Mouse (Mus musculus) limb, embryonic 15.5 days (tissue): ENCODE results near the gene Mcpt2. TPM values are rescaled to one million over a fixed set of nuclear protein-coding genes. Genes with fewer than 3 reads are reported as not detected.
"Not testable (repeated sequence)": the region's sequence is repeated elsewhere in the genome, so short reads cannot be mapped to it uniquely, and the experiment has no call there.

Source experiments
- ATAC-seq: fragments of 200-750 bp; cut with Nextera tagmentation; 2 replicates; pipeline ENCODE4 v1.8.0; 2017; ENCODE audit warnings: low read depth, moderate TSS enrichment; ENCODE audit not compliant: insufficient number of reproducible peaks, low FRiP score, low TSS enrichment
- H3K27ac ChIP-seq: fragments of 300-500 bp; sonication (generic); 2 replicates; pipeline ENCODE4 v1.5.1; 2015; ENCODE audit warnings: moderate library complexity, mild to moderate bottlenecking, inconsistent platforms
- H3K27me3 ChIP-seq: fragments of 300-500 bp; sonication (generic); 2 replicates; pipeline ENCODE4 v1.6.1; 2015; ENCODE audit warnings: inconsistent platforms
- H3K36me3 ChIP-seq: fragments of 300-500 bp; sonication (generic); 2 replicates; pipeline ENCODE4 v1.6.1; 2015; ENCODE audit warnings: inconsistent platforms
- H3K4me1 ChIP-seq: fragments of 300-500 bp; sonication (generic); 2 replicates; pipeline ENCODE4 v1.6.1; 2015; ENCODE audit warnings: inconsistent platforms
- H3K4me2 ChIP-seq: fragments of 300-500 bp; sonication (generic); 2 replicates; pipeline ENCODE4 v1.6.1; 2015; ENCODE audit warnings: mild to moderate bottlenecking, inconsistent platforms
- H3K4me3 ChIP-seq: fragments of 300-500 bp; sonication (generic); 2 replicates; pipeline ENCODE4 v1.5.1; 2015; ENCODE audit warnings: mild to moderate bottlenecking, inconsistent platforms
- H3K9ac ChIP-seq: fragments of 300-500 bp; sonication (generic); 2 replicates; pipeline ENCODE4 v1.6.1; 2015; ENCODE audit warnings: inconsistent platforms
- H3K9me3 ChIP-seq: fragments of 300-500 bp; sonication (generic); 2 replicates; pipeline ENCODE4 v1.6.1; 2016; ENCODE audit warnings: inconsistent platforms
- WGBS: fragments of 180-500 bp; shearing (Covaris S2); methylation state at CpG from one replicate; pipeline ENCODE4 v1.1.7; 2015; 5-methylcytosine and 5-hydroxymethylcytosine counted together
- polyA plus RNA-seq: library from polyadenylated mRNA; unstranded; fragments of >200 nt; fragmentation: Nextera tagmentation; extraction: Ambion mirVana; gene quantifications from 2 replicates; pipeline ENCODE4 v1.2.1, GENCODE M21; 2015

Mcpt2 gene
- 1.6 and 1.9 TPM in 2 replicates for polyA plus RNA-seq

GRCm38 (mm10) chr14:56041792-56042191, at the start of gene Mcpt2:
Gene Mcpt2 (plus strand): TSS chr14:56042041.
- not testable (repeated sequence) for ATAC-seq, H3K9me3 ChIP-seq, H3K4me1 ChIP-seq, H3K4me3 ChIP-seq, H3K36me3 ChIP-seq, H3K9ac ChIP-seq, H3K27me3 ChIP-seq, H3K4me2 ChIP-seq, H3K27ac ChIP-seq
- WGBS, result 62% methylated on average over 1 of the region's 1 CpGs

DNA sequence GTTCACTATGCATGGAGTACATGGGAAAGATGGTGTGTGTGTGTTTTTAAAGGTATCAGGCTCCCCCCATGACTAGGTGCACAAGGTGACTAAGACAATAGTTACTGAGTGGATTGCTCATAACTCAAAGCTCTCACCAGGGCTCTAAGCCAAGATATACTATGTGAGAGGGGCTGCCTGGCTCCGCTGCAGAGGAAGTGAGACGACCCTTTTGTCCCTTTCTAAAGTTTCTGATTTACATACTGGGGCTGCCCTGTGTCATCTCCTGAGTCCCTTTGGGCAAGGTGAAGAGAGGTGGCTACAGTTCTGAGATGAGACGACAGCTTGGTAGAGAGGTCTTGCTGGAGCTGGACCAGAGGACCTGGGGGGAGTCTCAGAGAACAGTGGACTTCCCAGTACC, 28.7 kb upstream of the Mcpt2 start:
- WGBS, result 68% methylated on average over 3 of the region's 3 CpGs
- Histone ChIP-seq H3K27me3 (no peaks in the 10 kb centered on the region), H3K4me1 (no peaks in the 10 kb centered on the region), H3K9ac (no peak overlapping the region), H3K4me3 (no peak overlapping the region), H3K4me2 (no peak overlapping the region), H3K27ac (no peak overlapping the region), H3K9me3 (no peaks in the 10 kb centered on the region), H3K36me3 (no peaks in the 10 kb centered on the region)
- no peak for ATAC-seq

GRCm38 (mm10) chr14:56013924-56014323, 27.9 kb upstream of the Mcpt2 start:
- no peaks in the 10 kb centered on the region for H3K9me3 ChIP-seq
- H3K4me1 ChIP-seq, result no peaks in the 10 kb centered on the region
- no peak overlapping the region for H3K4me3 ChIP-seq
- WGBS, result 85% methylated on average over 2 of the region's 2 CpGs
- H3K36me3 ChIP-seq, result no peaks in the 10 kb centered on the region
- H3K9ac ChIP-seq, result no peak overlapping the region
- H3K4me2 ChIP-seq, result no peak overlapping the region
- H3K27ac ChIP-seq, result no peak overlapping the region
- H3K27me3 ChIP-seq, result no peaks in the 10 kb centered on the region
- no peak for ATAC-seq

DNA sequence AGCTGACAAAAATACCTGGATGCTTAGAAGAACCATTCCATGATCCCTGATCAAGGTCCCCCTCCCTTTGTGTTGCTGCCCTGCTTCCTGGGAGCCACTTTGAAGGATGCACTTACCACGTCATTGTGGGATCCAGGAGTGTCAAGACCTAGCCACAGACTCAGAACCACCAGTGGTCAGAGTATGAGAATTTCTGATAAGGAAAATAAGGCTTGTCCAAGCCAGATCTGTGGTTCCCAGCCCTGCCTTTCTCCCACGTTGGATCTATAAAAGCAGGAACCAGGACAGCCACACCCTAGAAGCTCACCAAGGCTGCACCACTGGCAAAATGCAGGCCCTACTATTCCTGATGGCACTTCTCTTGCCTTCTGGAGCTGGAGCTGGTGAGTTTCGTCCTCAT, 24.2 kb upstream of the Mcpt2 start, which contains the start of gene Mcpt1:
Gene Mcpt1 (plus strand): TSS at position 301 of the 400 bp plus-strand sequence.
- ATAC-seq, H3K27me3 ChIP-seq, H3K36me3 ChIP-seq, H3K4me3 ChIP-seq, H3K9ac ChIP-seq, H3K27ac ChIP-seq, H3K4me1 ChIP-seq, H3K9me3 ChIP-seq, H3K4me2 ChIP-seq: not testable (repeated sequence)
- 70% methylated on average over 3 of the region's 3 CpGs for WGBS

DNA sequence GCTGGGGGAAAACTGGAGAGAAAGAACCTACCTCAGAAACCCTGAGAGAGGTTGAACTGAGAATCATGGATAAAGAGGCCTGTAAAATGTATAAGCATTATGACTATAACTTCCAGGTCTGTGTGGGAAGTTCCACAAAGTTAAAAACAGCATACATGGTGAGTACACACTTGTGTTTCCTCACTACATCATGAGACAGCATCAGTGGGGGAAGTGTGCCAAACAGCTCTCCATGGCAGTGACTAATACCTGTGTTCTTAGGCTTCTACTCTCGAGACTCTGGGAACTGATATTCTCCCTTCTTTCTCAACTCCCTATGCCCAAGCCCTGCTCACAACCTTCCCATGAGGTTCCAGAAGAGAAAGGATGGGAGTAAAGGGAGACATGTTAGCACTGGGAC, 22.4 kb upstream of the Mcpt2 start:
- 48% methylated on average over 1 of the region's 1 CpGs for WGBS
- ATAC-seq, result no peak
- Histone ChIP-seq H3K9ac (no peak overlapping the region), H3K4me3 (no peak overlapping the region), H3K4me2 (no peak overlapping the region), H3K36me3 (no peaks in the 10 kb centered on the region), H3K4me1 (no peaks in the 10 kb centered on the region), H3K9me3 (no peaks in the 10 kb centered on the region), H3K27me3 (no peaks in the 10 kb centered on the region), H3K27ac (no peak overlapping the region)

- H3K36me3 ChIP-seq, H3K4me1 ChIP-seq, H3K9me3 ChIP-seq, H3K9ac ChIP-seq, H3K27ac ChIP-seq, H3K4me3 ChIP-seq, H3K4me2 ChIP-seq, ATAC-seq, H3K27me3 ChIP-seq: not testable (repeated sequence)
- WGBS, result 81% methylated on average over 4 of the region's 4 CpGs
These were observed 20.5 kb upstream of the Mcpt2 start for GRCm38 (mm10) chr14:56021305-56021704.

DNA sequence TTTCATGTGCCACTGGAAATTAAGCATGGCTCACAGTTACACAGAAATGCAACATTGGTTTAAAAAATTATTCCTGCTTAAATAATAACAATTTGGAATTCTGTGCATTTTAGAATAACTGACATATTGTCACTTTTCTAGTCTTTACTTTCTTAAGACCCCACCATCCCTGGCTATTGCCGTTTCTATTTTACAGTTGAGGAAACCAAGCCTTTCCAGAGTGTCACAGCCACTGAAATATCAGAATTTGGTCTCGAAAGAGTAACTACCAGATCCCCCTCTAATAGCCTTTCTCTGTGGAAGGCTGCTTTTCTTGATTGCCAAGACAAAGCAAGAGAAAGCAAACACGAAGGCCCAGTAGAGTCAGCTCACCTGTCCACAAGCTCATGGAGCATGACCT, 11.4 kb upstream of the Mcpt2 start, which contains the start of gene Mcpt9:
Gene Mcpt9 (minus strand): TSS at position 101 of the 400 bp plus-strand sequence.
- H3K9me3 ChIP-seq, H3K4me3 ChIP-seq, H3K4me2 ChIP-seq, ATAC-seq, H3K4me1 ChIP-seq, H3K27ac ChIP-seq, H3K27me3 ChIP-seq, H3K36me3 ChIP-seq, H3K9ac ChIP-seq: not testable (repeated sequence)
- 80% methylated on average over 3 of the region's 3 CpGs for WGBS

DNA sequence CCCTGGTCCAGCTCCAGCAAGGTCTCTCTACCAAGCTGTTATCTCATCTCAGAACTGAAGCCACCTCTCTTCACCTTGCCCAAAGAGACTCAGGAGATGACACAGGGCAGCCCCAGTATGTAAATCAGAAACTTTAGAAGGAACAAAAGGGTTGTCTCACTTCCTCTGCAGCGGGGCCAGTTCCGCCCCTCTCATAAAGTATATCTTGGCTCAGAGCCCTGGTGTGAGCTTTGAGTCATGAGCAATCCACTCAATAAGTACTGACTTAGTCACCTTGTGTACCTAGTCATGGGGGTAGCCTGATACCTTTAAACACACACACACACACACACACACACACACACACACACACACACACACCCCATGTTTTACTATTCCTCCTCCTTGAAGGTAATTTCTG, 7.4 kb upstream of the Mcpt2 start:
- no peak for ATAC-seq
- Histone ChIP-seq H3K4me1 (no peaks in the 10 kb centered on the region), H3K9me3 (no peaks in the 10 kb centered on the region), H3K9ac (no peak overlapping the region), H3K4me3 (no peak overlapping the region), H3K4me2 (no peak overlapping the region), H3K27ac (no peak overlapping the region), H3K27me3 (no peaks in the 10 kb centered on the region), H3K36me3 (no peaks in the 10 kb centered on the region)
- 42% methylated on average over 2 of the region's 2 CpGs for WGBS

DNA sequence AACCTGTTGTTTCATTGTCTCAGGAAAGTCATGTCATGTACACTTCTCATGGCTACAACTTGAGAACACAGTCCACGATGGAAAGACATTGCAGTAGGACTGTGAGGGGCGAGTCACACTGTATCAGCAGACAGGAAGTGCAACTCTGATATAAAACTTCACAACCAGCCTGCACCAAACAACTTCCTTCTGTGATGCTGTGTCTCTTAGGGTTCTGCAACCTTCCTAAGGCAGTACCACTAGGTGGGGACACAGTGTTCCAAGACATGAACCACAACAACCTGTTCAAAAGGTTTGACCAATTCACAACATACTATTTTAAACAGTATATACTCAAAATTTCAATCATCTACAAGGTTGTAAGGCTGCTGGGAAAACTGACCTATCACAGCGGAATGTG, 13.6 kb downstream of the Mcpt2 start:
- no peak overlapping the region for H3K4me3 ChIP-seq
- H3K9ac ChIP-seq, result no peak overlapping the region
- H3K9me3 ChIP-seq, result no peaks in the 10 kb centered on the region
- no peak overlapping the region for H3K4me2 ChIP-seq
- H3K4me1 ChIP-seq, result no peaks in the 10 kb centered on the region
- H3K27ac ChIP-seq, result no peak overlapping the region
- no peaks in the 10 kb centered on the region for H3K36me3 ChIP-seq
- H3K27me3 ChIP-seq, result no peaks in the 10 kb centered on the region
- 72% methylated on average over 3 of the region's 3 CpGs for WGBS
- ATAC-seq, result no peak

DNA sequence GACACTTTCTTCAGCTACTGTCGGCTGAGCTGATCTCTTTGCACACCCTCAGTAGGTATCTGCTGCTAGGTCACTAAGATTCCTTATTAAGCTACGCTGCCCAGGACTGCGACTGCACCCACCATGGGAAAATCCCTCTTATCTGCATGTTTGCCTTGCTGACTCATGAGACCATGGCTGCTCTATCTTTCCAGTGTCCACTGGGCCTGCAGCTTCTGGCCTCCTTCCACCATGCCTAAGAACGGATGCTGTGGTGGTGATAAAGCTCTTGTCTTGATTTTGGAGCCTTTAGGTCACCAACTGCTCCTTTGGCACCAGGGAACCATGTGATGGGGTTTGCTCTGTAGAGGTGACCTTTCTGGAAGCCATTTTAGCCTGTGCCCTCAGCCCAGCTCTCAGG, 15.9 kb downstream of the Mcpt2 start:
- H3K4me3 ChIP-seq, result no peak overlapping the region
- H3K36me3 ChIP-seq, result no peaks in the 10 kb centered on the region
- no peak overlapping the region for H3K4me2 ChIP-seq
- WGBS, result 85% methylated on average over 4 of the region's 4 CpGs
- H3K9me3 ChIP-seq, result no peaks in the 10 kb centered on the region
- no peaks in the 10 kb centered on the region for H3K27me3 ChIP-seq
- no peak overlapping the region for H3K27ac ChIP-seq
- H3K9ac ChIP-seq, result no peak overlapping the region
- H3K4me1 ChIP-seq, result no peaks in the 10 kb centered on the region
- ATAC-seq, result no peak

DNA sequence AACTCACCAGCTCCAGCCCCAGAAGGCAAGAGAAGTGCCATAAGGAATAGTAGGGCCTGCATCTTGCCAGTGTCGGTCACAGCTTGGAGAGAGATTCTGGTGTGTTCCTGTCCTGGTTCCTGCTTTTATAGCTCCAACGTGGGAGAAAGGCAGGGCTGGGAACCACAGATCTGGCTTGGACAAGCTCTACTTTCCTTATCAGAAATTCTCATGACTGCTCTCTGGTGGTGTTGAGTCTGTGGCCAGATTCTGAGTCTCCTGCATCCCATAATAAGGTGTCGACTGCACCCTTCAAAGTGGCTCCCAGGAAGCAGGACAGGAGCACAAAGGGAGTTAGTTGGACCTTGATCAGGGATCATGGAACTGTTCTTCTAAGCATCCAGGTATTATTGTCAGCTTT, 20.4 kb downstream of the Mcpt2 start, which contains the start of gene Mcpt4:
Gene Mcpt4 (minus strand): TSS at position 101 of the 400 bp plus-strand sequence.
- H3K4me3 ChIP-seq, H3K27ac ChIP-seq, H3K9me3 ChIP-seq, H3K36me3 ChIP-seq, ATAC-seq, H3K27me3 ChIP-seq, H3K4me2 ChIP-seq, H3K4me1 ChIP-seq, H3K9ac ChIP-seq: not testable (repeated sequence)
- 60% methylated on average over 3 of the region's 3 CpGs for WGBS

- H3K4me2 ChIP-seq, result no peak overlapping the region
- no peaks in the 10 kb centered on the region for H3K36me3 ChIP-seq
- no peak overlapping the region for H3K9ac ChIP-seq
- H3K27ac ChIP-seq, result no peak overlapping the region
- no peaks in the 10 kb centered on the region for H3K9me3 ChIP-seq
- no peaks in the 10 kb centered on the region for H3K4me1 ChIP-seq
- WGBS, result 84% methylated on average over 4 of the region's 4 CpGs
- H3K27me3 ChIP-seq, result no peaks in the 10 kb centered on the region
- no peak for ATAC-seq
- no peak overlapping the region for H3K4me3 ChIP-seq
These were observed 40.2 kb downstream of the Mcpt2 start for GRCm38 (mm10) chr14:56082016-56082415.

DNA sequence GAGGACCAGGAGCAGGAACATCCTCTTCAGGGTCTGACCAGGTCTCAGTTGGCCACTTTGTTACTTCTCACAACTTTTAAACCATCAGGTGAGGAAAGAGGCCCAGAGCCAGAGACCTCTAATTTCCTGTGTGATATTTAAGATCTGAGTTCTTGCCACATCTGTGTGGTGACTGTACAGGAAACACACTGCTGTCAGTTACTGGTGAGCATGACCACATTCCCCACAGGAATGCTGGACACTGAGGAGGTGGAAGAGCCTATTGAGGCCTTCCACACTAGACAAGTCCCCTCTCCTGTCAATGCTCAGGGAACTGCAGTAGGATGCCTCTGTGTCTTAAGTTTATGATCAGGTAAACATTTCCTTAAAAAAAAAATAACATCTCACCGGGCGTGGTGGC, 43.3 kb downstream of the Mcpt2 start, which contains the start of gene Mcpt8:
Gene Mcpt8 (minus strand): TSS at position 107 of the 400 bp plus-strand sequence.
- Histone ChIP-seq H3K4me2 (no peak within 1 kb of the TSS), H3K9me3 (no peaks in the 10 kb centered on the region), H3K9ac (no peak within 1 kb of the TSS), H3K27me3 (no peaks in the 10 kb centered on the region), H3K4me1 (no peaks in the 10 kb centered on the region), H3K4me3 (no peak within 1 kb of the TSS), H3K36me3 (no peaks in the 10 kb centered on the region), H3K27ac (no peak within 1 kb of the TSS)
- 88% methylated on average over 2 of the region's 2 CpGs for WGBS
- no peak for ATAC-seq
